Mouse (Mus musculus) c-Kit-negative CD71-positive TER-119-positive erythroid progenitor cells, embryonic 14.5 days (primary cell): ENCODE measurements around the gene Ces1f.

ENCODE experiments used
- DNase-seq: peaks from one replicate; pipeline ENCODE4 v3.0.0-alpha.2; 2013; ENCODE audit warnings: low read depth, low spot score

Ces1f gene

DNA sequence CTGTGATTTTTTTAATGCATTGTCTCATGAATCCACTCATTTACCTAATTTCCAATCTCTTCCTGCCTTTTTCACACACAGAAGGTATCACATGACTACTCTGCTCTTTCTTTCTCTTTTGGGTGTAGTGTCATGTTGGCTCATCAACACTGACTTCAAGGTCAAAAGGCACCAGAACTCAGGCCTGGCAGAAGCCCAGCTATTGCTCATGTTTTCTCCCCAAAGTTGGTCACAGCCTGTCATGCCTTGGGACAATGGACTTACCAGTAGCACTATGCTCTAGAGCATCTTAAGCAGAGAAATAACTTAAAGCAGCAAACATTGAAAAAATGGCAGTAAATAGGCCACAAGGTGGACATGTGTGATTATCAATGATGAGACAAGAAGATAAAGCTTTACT is 68.5 kb downstream of the Ces1f start:
- DNase-seq: no peak
